Mouse (Mus musculus) small intestine, adult 2 months (tissue): Measurements from ENCODE around the gene Itpripl2. TPM values are rescaled to one million over a fixed set of nuclear protein-coding genes. Genes with fewer than 3 reads are reported as not detected.

Experiments
- H3K27ac ChIP-seq: fragments of 200-500 bp; 2 replicates; pipeline ENCODE4 v1.5.1; 2012; ENCODE audit warnings: low read depth, low read length, control low read depth, inconsistent platforms; ENCODE audit not compliant: insufficient read depth
- H3K27me3 ChIP-seq: fragments of 200-500 bp; 2 replicates; pipeline ENCODE4 v1.6.1; 2012; ENCODE audit warnings: mild to moderate bottlenecking, moderate library complexity, low read length, inconsistent platforms; ENCODE audit not compliant: control insufficient read depth, insufficient read depth
- H3K36me3 ChIP-seq: fragments of 200-500 bp; 2 replicates; pipeline ENCODE4 v1.6.1; 2012; ENCODE audit warnings: mild to moderate bottlenecking, low read length, control low read depth, inconsistent platforms; ENCODE audit not compliant: control insufficient read depth, insufficient read depth
- H3K4me1 ChIP-seq: fragments of 200-500 bp; 2 replicates; pipeline ENCODE4 v1.6.1; 2012; ENCODE audit warnings: low read length, inconsistent platforms, mixed read lengths; ENCODE audit not compliant: control insufficient read depth, insufficient read depth, insufficient read length
- H3K4me3 ChIP-seq: fragments of 200-500 bp; 2 replicates; pipeline ENCODE4 v1.5.1; 2012; ENCODE audit warnings: low read depth, mild to moderate bottlenecking, control low read depth, inconsistent platforms, low read length, moderate library complexity
- CTCF ChIP-seq: fragments of 200-500 bp; IDR thresholded peaks from 2 replicates; pipeline ENCODE4 v1.5.1; 2012; ENCODE audit warnings: low read depth, mild to moderate bottlenecking, control low read depth, inconsistent platforms, low read length, moderate library complexity, mixed read lengths; ENCODE audit not compliant: insufficient replicate concordance, insufficient read length; ENCODE audit errors: extremely low read depth
- POLR2A ChIP-seq: fragments of 200-500 bp; IDR thresholded peaks from 2 replicates; pipeline ENCODE4 v1.6.1; 2012; ENCODE audit warnings: low read depth, mild to moderate bottlenecking, control low read depth, inconsistent platforms, low read length, moderate library complexity
- WGBS: fragments of 180-500 bp; shearing (Covaris S2); methylation state at CpG from one replicate; pipeline ENCODE4 v1.1.7; 2018; 5-methylcytosine and 5-hydroxymethylcytosine counted together
- polyA plus RNA-seq: library from polyadenylated mRNA; depleted of rRNA; stranded (reverse); fragments of >200 nt; gene quantifications from 2 replicates; pipeline ENCODE4 v1.2.3, GENCODE M21; 2012

Itpripl2 gene
- polyA plus RNA-seq, 1 experiment: 31.6 TPM

GRCm38 (mm10) chr7:118498984-118499783 is 7.4 kb upstream of the Itpripl2 start:
- WGBS: 31% methylated on average over 12 of the region's 12 CpGs
- Histone ChIP-seq H3K4me3 (no peak overlapping the region), H3K36me3 (no peaks in the 10 kb centered on the region), H3K4me1 (peaks cover 20% of the 10 kb centered on the region), H3K27ac (peak overlapping the region; percentile 87), H3K27me3 (no peaks in the 10 kb centered on the region)
- TF ChIP-seq POLR2A (no peak), CTCF (no peak)

GRCm38 (mm10) chr7:118494892-118495579 is 3.3 kb upstream of the Itpripl2 start:
- Histone ChIP-seq H3K36me3 (peaks cover 4% of the 10 kb centered on the region; the same call in 1 of the 2 replicates), H3K4me1 (peaks cover 30% of the 10 kb centered on the region), H3K4me3 (no peak overlapping the region), H3K27me3 (no peaks in the 10 kb centered on the region), H3K27ac (no peak overlapping the region)
- TF ChIP-seq CTCF (no peak), POLR2A (no peak)
- WGBS: 76% methylated on average over 4 of the region's 4 CpGs

GRCm38 (mm10) chr7:118493892-118494291 is 2.1 kb upstream of the Itpripl2 start:
- Histone ChIP-seq H3K27me3 (no peaks in the 10 kb centered on the region), H3K4me1 (peaks cover 30% of the 10 kb centered on the region), H3K27ac (no peak overlapping the region), H3K36me3 (peaks cover 11% of the 10 kb centered on the region), H3K4me3 (no peak overlapping the region)
- 79% methylated on average over 9 of the region's 9 CpGs for WGBS
- TF ChIP-seq POLR2A (no peak), CTCF (no peak)

- H3K4me1 ChIP-seq: peaks cover 32% of the 10 kb centered on the region
- H3K36me3 ChIP-seq: peaks cover 11% of the 10 kb centered on the region
- H3K4me3 ChIP-seq: peak overlapping the region; percentile 95
- TF ChIP-seq CTCF: no peak
- TF ChIP-seq POLR2A: no peak; the same call in 1 of the 2 replicates
- 27% methylated on average over 67 of the region's 67 CpGs for WGBS
- peak overlapping the region; percentile 92 for H3K27ac ChIP-seq
- no peaks in the 10 kb centered on the region for H3K27me3 ChIP-seq
Observed at GRCm38 (mm10) chr7:118490666-118491430, 927 bp downstream of the Itpripl2 start.

- TF ChIP-seq POLR2A: no peak
- no peak for TF ChIP-seq CTCF
- H3K36me3 ChIP-seq: peaks cover 16% of the 10 kb centered on the region
- no peak overlapping the region for H3K27ac ChIP-seq
- 85% methylated on average over 57 of the region's 57 CpGs for WGBS
- peak overlapping the region; percentile 95 for H3K4me3 ChIP-seq
- peaks cover 32% of the 10 kb centered on the region for H3K4me1 ChIP-seq
- H3K27me3 ChIP-seq: no peaks in the 10 kb centered on the region
Observed at GRCm38 (mm10) chr7:118489706-118490665, 1.8 kb downstream of the Itpripl2 start.

DNA sequence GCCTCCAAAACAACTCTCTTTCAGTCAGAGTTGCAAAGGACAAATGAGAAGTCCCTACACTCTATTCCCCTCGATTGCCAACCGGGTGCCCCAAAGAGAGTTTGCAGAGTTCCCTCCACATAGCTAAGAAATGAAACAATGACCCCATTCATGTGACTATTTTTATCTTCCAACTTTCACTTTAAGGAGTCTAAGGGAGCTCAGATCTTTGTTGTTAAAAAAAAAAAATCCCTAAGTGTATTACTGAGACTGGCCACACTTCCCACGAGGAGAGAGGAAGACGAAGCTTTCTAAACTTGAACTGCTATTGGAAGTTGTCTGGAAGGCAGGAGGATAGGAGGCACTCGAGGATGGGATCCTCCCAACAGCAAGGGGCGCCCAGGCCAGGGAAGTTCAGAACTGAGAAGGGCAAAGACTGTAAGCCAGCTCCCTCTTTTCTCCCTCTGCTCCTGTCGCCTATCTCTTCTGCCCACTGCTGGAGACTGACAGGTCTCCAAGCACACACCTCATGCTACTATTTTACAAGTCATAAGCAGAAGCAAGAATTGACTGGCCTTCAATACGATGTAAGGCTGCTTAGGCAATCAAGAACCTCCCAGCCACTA is 3.6 kb downstream of the Itpripl2 start:
- H3K36me3 ChIP-seq: peaks cover 18% of the 10 kb centered on the region
- H3K4me1 ChIP-seq: peaks cover 30% of the 10 kb centered on the region
- 13% methylated on average over 8 of the region's 8 CpGs for WGBS
- TF ChIP-seq CTCF (0 out of 2 replicates have a peak, but pooled peaks have one; percentile 4), POLR2A (no peak)
- H3K27me3 ChIP-seq: no peaks in the 10 kb centered on the region
- peak overlapping the region; percentile 28 for H3K4me3 ChIP-seq
- H3K27ac ChIP-seq: peak overlapping the region; percentile 17; the same call in 1 of the 2 replicates
